Mouse (Mus musculus): ENCODE results near the gene Ccdc30. TPM values are rescaled to one million over a fixed set of nuclear protein-coding genes. Genes with fewer than 3 reads are reported as not detected.

Ccdc30 gene
- polyA plus RNA-seq, 1 experiment from 2014 or later, result 2.7 TPM

DNA sequence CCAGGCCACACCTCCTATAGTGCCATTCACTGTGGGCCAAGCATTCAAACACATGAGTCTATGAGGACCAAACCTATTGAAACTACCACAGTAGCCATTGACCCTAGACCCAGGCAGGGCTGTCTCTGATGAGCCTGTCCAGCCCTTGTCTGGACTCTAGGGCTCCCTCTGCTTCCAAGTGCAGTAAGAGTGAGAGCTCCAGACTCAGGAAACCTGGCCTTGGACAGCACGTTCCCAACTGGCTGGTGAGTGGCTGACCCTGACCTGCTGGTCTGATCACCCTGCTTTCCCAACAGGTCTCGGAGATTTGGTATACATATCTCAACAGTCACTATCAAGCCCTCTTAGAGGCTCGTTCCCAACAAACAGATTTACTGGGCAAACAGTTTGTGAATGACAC, 32.5 kb upstream of the Ccdc30 start:
- 67% methylated on average over 3 of the region's 3 CpGs for WGBS
- Histone ChIP-seq H3K4me2 (ENCODE audit: low read depth, low read length) (no peak overlapping the region), H3K4me1 (ENCODE audit: control insufficient read depth, insufficient read depth, low read length) (no peaks in the 10 kb centered on the region), H3K27ac (ENCODE audit: low read length) (no peak overlapping the region), H3K36me3 (ENCODE audit: control insufficient read depth, insufficient read depth, low read length) (no peaks in the 10 kb centered on the region), H3K9me3 (ENCODE audit: control insufficient read depth, low read length) (no peaks in the 10 kb centered on the region), H3K27me3 (replicated peaks; ENCODE audit: control insufficient read depth, insufficient read depth, low read length) (no peaks in the 10 kb centered on the region), H3K4me3 (ENCODE audit: low read length) (no peak overlapping the region), H3K9ac (ENCODE audit: low read depth, low read length) (no peak overlapping the region)
- no peak for ATAC-seq

DNA sequence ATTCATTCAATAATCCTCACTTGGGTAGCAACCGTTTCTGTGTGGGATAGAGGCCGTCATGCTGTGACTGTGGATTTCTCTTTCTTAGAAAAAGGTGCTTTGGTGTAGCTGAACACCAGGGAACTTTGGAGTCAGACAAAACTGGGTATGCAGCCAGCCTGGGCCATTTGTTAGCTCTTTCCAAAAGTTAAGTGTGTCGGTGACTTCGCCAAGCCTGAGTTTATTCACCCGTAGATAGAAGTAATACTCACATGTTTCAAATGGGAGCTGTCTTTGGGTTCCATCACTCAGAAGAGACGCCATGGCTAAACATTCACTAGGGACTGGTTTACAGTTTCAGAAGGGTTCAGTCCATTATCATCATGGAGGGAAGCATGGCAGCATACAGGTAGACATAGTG, 31.9 kb upstream of the Ccdc30 start:
- no peaks in the 10 kb centered on the region for H3K27me3 ChIP-seq (replicated peaks; ENCODE audit: control insufficient read depth, insufficient read depth, low read length)
- no peaks in the 10 kb centered on the region for H3K9me3 ChIP-seq (ENCODE audit: control insufficient read depth, low read length)
- no peaks in the 10 kb centered on the region for H3K4me1 ChIP-seq (ENCODE audit: control insufficient read depth, insufficient read depth, low read length)
- no peaks in the 10 kb centered on the region for H3K36me3 ChIP-seq (ENCODE audit: control insufficient read depth, insufficient read depth, low read length)
- H3K4me3 ChIP-seq (ENCODE audit: low read length), result no peak overlapping the region
- no peak for ATAC-seq
- H3K4me2 ChIP-seq (ENCODE audit: low read depth, low read length), result no peak overlapping the region
- no peak overlapping the region for H3K27ac ChIP-seq (ENCODE audit: low read length)
- WGBS, result 92% methylated on average over 6 of the region's 6 CpGs
- H3K9ac ChIP-seq (ENCODE audit: low read depth, low read length), result no peak overlapping the region

DNA sequence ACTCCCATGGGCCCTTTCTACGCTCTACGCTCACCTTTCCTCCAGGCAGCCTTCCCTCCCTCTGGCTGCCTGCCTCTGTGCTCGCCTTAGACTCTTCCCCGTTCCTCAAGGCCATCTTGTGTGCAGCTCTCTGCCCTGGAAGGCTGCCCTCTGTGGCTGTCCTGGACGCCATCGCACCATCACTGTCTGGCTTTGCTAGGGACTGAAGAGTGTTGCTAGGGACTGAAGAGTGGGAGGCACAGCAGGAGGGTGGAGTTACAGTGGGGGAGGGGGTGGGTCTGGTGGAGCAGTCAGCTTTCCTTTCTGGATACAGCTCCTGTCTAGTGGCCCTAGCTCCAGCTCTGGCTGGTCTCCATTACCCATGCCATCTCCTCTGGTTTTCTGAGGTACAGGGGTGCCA, 27.2 kb upstream of the Ccdc30 start:
- Histone ChIP-seq H3K9ac (ENCODE audit: low read depth, low read length) (no peak overlapping the region), H3K4me3 (ENCODE audit: low read length) (no peak overlapping the region), H3K4me1 (ENCODE audit: control insufficient read depth, insufficient read depth, low read length) (no peaks in the 10 kb centered on the region), H3K36me3 (ENCODE audit: control insufficient read depth, insufficient read depth, low read length) (no peaks in the 10 kb centered on the region), H3K4me2 (ENCODE audit: low read depth, low read length) (no peak overlapping the region), H3K27me3 (replicated peaks; ENCODE audit: control insufficient read depth, insufficient read depth, low read length) (no peaks in the 10 kb centered on the region), H3K9me3 (ENCODE audit: control insufficient read depth, low read length) (no peaks in the 10 kb centered on the region), H3K27ac (ENCODE audit: low read length) (no peak overlapping the region)
- 45% methylated on average over 6 of the region's 6 CpGs for WGBS
- ATAC-seq, result no peak

DNA sequence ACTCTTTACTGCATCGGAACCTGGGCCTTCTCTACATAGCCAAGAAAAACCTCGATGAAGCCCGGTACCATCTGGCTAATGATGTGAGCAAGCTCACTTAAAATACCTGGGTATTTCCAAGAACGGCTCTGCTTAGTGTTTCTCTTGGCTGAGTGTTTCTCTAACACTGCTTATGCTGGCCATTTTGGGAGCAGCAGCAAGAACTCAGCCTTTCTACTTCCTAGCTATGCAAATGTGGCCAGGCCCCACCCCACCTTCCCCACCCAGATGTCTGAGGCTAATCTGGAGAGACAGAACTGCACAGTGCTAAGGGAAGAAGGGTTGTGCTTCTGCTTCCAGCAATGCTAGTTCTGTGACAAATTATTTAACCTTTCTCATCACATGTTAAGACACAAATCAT, 26.5 kb upstream of the Ccdc30 start:
- Histone ChIP-seq H3K36me3 (ENCODE audit: control insufficient read depth, insufficient read depth, low read length) (no peaks in the 10 kb centered on the region), H3K4me2 (ENCODE audit: low read depth, low read length) (no peak overlapping the region), H3K9ac (ENCODE audit: low read depth, low read length) (no peak overlapping the region), H3K4me3 (ENCODE audit: low read length) (no peak overlapping the region), H3K4me1 (ENCODE audit: control insufficient read depth, insufficient read depth, low read length) (no peaks in the 10 kb centered on the region), H3K27me3 (replicated peaks; ENCODE audit: control insufficient read depth, insufficient read depth, low read length) (no peaks in the 10 kb centered on the region), H3K9me3 (ENCODE audit: control insufficient read depth, low read length) (no peaks in the 10 kb centered on the region), H3K27ac (ENCODE audit: low read length) (no peak overlapping the region)
- ATAC-seq, result no peak
- 92% methylated on average over 4 of the region's 4 CpGs for WGBS

DNA sequence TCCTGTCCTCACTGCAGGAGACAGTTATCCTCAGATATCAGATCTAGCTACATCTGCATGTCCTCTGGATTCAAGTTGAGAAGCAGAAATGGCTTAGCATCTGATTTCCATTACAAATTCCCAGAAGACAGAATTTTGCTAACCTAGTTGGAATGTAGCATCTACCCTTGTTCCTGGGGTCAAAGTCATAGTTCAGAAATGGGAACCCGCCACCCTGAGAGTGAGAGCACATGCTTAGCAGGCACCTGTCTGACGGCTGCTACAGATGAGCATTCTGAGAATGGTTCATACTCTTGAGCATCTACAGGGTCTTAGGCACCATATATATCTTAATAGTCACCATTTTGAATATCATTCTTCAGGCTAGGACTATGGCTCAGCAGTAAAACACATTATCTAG, 22.6 kb upstream of the Ccdc30 start:
- no peak overlapping the region for H3K9ac ChIP-seq (ENCODE audit: low read depth, low read length)
- no peaks in the 10 kb centered on the region for H3K27me3 ChIP-seq (replicated peaks; ENCODE audit: control insufficient read depth, insufficient read depth, low read length)
- WGBS, result 92% methylated on average over 2 of the region's 2 CpGs
- no peak overlapping the region for H3K4me3 ChIP-seq (ENCODE audit: low read length)
- ATAC-seq, result no peak
- H3K4me2 ChIP-seq (ENCODE audit: low read depth, low read length), result no peak overlapping the region
- no peaks in the 10 kb centered on the region for H3K4me1 ChIP-seq (ENCODE audit: control insufficient read depth, insufficient read depth, low read length)
- H3K36me3 ChIP-seq (ENCODE audit: control insufficient read depth, insufficient read depth, low read length), result no peaks in the 10 kb centered on the region
- H3K27ac ChIP-seq (ENCODE audit: low read length), result no peak overlapping the region
- no peaks in the 10 kb centered on the region for H3K9me3 ChIP-seq (ENCODE audit: control insufficient read depth, low read length)

DNA sequence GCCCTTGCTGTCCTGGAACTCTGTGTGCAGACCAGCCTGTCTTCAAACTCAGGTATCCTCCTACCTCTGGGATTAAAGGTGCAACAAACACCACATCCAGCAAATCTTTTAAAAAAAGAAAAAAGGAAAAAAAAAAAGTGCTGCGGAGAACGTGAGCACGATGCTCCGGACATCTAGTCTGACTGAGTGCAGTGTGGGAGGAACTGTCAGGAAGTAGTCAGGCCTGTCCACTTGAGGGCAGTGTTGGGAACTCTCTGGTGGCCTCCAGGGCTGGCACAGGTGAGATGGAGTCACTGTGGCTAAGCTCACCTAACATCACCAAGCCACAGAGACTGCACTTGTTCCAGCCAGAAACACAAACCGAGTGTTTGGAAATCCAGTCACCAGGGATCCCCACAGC, 15.4 kb upstream of the Ccdc30 start:
- H3K9me3 ChIP-seq (ENCODE audit: control insufficient read depth, low read length), result no peaks in the 10 kb centered on the region
- H3K27ac ChIP-seq (ENCODE audit: low read length), result no peak overlapping the region
- 24% methylated on average over 5 of the region's 5 CpGs for WGBS
- no peak overlapping the region for H3K4me3 ChIP-seq (ENCODE audit: low read length)
- ATAC-seq, result peak; percentile 85
- H3K36me3 ChIP-seq (ENCODE audit: control insufficient read depth, insufficient read depth, low read length), result no peaks in the 10 kb centered on the region
- H3K27me3 ChIP-seq (replicated peaks; ENCODE audit: control insufficient read depth, insufficient read depth, low read length), result no peaks in the 10 kb centered on the region
- H3K9ac ChIP-seq (ENCODE audit: low read depth, low read length), result no peak overlapping the region
- H3K4me2 ChIP-seq (ENCODE audit: low read depth, low read length), result peak overlapping the region; percentile 25; the same call in 1 of the 2 replicates
- H3K4me1 ChIP-seq (ENCODE audit: control insufficient read depth, insufficient read depth, low read length), result peaks cover 2% of the 10 kb centered on the region; the same call in 1 of the 2 replicates

DNA sequence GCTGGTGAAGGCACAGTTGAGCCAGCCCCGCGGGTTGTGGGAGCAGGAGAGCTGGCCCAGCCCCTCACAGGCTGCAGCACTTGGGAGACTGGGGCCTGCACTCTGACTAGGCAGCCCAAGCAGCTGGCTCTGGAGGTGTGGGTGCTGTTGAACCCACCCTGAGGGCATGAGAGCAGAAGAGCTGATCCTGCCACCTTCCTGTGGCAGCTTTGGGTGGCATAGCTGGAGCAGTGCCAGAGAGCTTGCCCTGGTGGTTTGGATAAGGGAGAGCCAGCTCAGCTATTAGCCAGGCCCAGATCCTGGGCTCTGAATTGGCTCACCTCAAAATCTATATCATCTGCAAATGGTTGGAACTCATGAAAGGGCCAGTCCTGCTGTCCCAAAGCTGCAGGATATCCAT, 12.4 kb upstream of the Ccdc30 start:
- ATAC-seq, result no peak
- Histone ChIP-seq H3K9ac (ENCODE audit: low read depth, low read length) (no peak overlapping the region), H3K4me1 (ENCODE audit: control insufficient read depth, insufficient read depth, low read length) (peaks cover 12% of the 10 kb centered on the region), H3K36me3 (ENCODE audit: control insufficient read depth, insufficient read depth, low read length) (no peaks in the 10 kb centered on the region), H3K4me3 (ENCODE audit: low read length) (no peak overlapping the region), H3K27me3 (replicated peaks; ENCODE audit: control insufficient read depth, insufficient read depth, low read length) (no peaks in the 10 kb centered on the region), H3K9me3 (ENCODE audit: control insufficient read depth, low read length) (no peaks in the 10 kb centered on the region), H3K4me2 (ENCODE audit: low read depth, low read length) (no peak overlapping the region), H3K27ac (ENCODE audit: low read length) (no peak overlapping the region)
- WGBS, result 55% methylated on average over 2 of the region's 2 CpGs

DNA sequence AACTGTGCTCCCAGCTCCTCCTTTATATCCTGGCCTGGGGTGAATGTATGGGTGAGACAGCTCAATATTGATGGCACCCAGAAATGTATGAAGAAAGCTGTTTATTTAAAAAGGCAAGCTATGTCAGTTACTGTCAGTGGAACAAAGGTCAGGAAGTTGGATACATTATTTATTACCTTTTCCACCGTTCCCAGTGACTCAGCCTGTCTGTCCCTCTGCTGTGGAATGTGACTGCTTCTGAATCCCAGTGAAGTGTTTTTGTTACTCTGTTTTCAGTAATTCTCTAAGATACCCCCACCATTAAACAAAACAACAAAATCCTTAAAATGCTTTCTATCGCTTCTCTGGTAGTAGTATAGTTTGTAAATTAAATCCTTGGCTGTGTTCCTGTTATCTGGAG, 10.3 kb upstream of the Ccdc30 start:
- peaks cover 20% of the 10 kb centered on the region for H3K4me1 ChIP-seq (ENCODE audit: control insufficient read depth, insufficient read depth, low read length)
- H3K4me2 ChIP-seq (ENCODE audit: low read depth, low read length), result no peak overlapping the region
- H3K9ac ChIP-seq (ENCODE audit: low read depth, low read length), result no peak overlapping the region
- no peaks in the 10 kb centered on the region for H3K27me3 ChIP-seq (replicated peaks; ENCODE audit: control insufficient read depth, insufficient read depth, low read length)
- 40% methylated on average over 2 of the region's 2 CpGs for WGBS
- H3K36me3 ChIP-seq (ENCODE audit: control insufficient read depth, insufficient read depth, low read length), result no peaks in the 10 kb centered on the region
- no peak for ATAC-seq
- no peak overlapping the region for H3K4me3 ChIP-seq (ENCODE audit: low read length)
- H3K9me3 ChIP-seq (ENCODE audit: control insufficient read depth, low read length), result no peaks in the 10 kb centered on the region
- no peak overlapping the region for H3K27ac ChIP-seq (ENCODE audit: low read length)

DNA sequence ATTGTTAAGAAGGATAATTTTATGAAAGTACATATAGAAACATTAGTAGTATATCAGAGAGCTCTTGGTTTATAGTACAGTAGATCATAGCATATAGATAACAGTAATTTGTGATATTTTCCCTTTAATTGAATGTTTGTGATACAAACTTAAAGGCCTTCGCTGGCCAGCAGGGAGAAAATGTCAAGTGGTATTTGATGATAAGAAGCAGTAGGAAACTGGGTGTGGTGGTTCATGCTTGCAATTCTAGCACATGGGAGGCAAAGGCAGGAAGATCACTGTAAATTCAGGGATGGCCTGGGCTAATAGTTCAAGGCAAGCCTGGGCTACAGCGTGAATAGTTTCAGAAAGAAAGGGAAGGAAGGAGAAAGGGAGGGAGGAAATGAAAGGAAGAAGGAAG, 9.8 kb upstream of the Ccdc30 start:
- ATAC-seq, result no peak
- H3K9me3 ChIP-seq (ENCODE audit: control insufficient read depth, low read length), result no peaks in the 10 kb centered on the region
- no peak overlapping the region for H3K9ac ChIP-seq (ENCODE audit: low read depth, low read length)
- no peaks in the 10 kb centered on the region for H3K27me3 ChIP-seq (replicated peaks; ENCODE audit: control insufficient read depth, insufficient read depth, low read length)
- no peak overlapping the region for H3K4me2 ChIP-seq (ENCODE audit: low read depth, low read length)
- H3K27ac ChIP-seq (ENCODE audit: low read length), result no peak overlapping the region
- no peak overlapping the region for H3K4me3 ChIP-seq (ENCODE audit: low read length)
- 93% methylated on average over 2 of the region's 2 CpGs for WGBS
- no peaks in the 10 kb centered on the region for H3K36me3 ChIP-seq (ENCODE audit: control insufficient read depth, insufficient read depth, low read length)
- peaks cover 20% of the 10 kb centered on the region for H3K4me1 ChIP-seq (ENCODE audit: control insufficient read depth, insufficient read depth, low read length)

DNA sequence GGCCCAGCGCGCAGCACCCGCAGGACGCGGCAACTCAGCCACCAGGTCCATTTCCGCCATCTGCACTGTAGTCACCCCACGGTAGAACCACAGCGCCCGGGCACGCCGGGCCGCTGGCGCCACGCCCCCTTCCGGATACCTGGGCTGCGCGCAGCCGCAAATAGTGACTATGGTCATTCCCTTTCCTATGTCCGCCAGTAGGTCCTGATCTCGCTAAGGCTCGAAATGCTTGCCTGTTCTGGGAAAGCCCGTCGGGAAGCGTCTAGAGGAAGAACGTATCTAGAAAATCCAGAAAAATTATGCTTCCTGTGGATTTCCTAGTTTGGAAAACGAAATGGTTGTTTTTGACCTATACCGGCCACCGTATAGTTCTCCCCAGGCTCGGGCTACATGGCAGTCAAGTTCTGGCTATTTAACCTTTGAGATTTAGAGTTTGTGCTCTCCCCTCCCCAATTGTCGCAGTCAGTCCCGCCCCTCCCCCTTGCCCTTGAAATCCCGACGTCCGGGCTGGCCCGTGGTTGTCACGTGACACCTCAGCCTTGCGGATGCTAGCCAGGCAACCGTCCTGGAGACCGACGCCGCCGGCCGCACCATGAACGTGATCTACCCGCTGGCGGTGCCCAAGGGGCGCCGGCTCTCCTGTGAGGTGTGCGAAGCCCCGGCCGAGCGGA, 7.1 kb upstream of the Ccdc30 start, which contains the start of the genes Ppcs and Zmynd12:
TSS of gene Ppcs (minus strand) at position 127 of the 671 bp plus-strand sequence.
TSS of gene Zmynd12 (plus strand) at position 521 of the 671 bp plus-strand sequence.
- Histone ChIP-seq H3K36me3 (ENCODE audit: control insufficient read depth, insufficient read depth, low read length) (no peaks in the 10 kb centered on the region; the same call in 1 of the 2 replicates), H3K4me1 (ENCODE audit: control insufficient read depth, insufficient read depth, low read length) (peaks cover 20% of the 10 kb centered on the region), H3K4me3 (ENCODE audit: low read length) (peak within 1 kb of the TSS; percentile 81), H3K27me3 (replicated peaks; ENCODE audit: control insufficient read depth, insufficient read depth, low read length) (no peaks in the 10 kb centered on the region), H3K9ac (ENCODE audit: low read depth, low read length) (peak within 1 kb of the TSS; percentile 94), H3K27ac (ENCODE audit: low read length) (peak within 1 kb of the TSS; percentile 95), H3K9me3 (ENCODE audit: control insufficient read depth, low read length) (no peaks in the 10 kb centered on the region), H3K4me2 (ENCODE audit: low read depth, low read length) (peak within 1 kb of the TSS; percentile 72)
- peak; percentile 98 for ATAC-seq
- under 1% methylated on average over 52 of the region's 52 CpGs for WGBS

Measured in intestine, embryonic 16.5 days (tissue).